Mouse (Mus musculus): ENCODE data around the gene Slc9a1.

Gene Slc9a1

GRCm38 (mm10) chr4:133374011-133374410 is 4.5 kb downstream of the Slc9a1 start:
- no peak for DNase-seq (ENCODE audit: low spot score)

DNA sequence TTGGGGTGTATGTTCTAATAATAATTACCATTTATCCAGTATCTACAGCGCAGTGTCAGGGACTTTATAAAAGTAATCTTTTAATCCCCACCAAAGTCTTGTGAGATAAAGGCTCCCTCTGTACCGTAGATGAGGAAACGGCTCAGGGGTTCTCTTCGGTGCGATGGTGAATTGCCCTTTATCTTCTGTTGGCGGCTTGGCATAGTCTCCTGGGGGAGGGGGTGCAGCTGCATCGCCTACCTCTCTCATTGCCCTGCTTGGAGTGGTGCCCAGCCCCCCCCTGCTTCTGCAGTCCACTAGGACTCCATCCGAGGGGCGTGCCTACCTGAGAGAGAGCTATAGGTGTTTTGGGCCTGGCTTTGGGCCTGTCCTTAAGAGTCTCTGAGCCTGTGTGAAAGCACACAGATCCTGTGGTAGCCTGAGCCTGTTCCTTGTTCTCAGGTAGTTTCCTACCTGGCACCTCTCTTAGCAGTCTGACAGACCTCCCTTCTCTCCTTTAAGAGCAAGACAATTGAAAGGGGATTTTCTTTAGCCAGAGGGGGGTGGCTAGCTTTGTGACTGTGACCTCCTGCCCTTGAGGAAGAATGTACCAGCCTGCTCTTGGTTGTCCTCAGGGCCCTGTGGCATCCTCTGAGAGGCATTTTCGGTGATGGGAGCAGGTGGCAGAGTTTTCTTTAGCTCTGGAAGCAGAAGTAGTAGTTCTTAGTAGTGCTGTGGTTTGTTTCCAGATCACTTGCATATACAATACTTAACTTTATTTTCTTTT is 6.5 kb downstream of the Slc9a1 start:
- DNase-seq (ENCODE audit: low spot score) = no peak

DNA sequence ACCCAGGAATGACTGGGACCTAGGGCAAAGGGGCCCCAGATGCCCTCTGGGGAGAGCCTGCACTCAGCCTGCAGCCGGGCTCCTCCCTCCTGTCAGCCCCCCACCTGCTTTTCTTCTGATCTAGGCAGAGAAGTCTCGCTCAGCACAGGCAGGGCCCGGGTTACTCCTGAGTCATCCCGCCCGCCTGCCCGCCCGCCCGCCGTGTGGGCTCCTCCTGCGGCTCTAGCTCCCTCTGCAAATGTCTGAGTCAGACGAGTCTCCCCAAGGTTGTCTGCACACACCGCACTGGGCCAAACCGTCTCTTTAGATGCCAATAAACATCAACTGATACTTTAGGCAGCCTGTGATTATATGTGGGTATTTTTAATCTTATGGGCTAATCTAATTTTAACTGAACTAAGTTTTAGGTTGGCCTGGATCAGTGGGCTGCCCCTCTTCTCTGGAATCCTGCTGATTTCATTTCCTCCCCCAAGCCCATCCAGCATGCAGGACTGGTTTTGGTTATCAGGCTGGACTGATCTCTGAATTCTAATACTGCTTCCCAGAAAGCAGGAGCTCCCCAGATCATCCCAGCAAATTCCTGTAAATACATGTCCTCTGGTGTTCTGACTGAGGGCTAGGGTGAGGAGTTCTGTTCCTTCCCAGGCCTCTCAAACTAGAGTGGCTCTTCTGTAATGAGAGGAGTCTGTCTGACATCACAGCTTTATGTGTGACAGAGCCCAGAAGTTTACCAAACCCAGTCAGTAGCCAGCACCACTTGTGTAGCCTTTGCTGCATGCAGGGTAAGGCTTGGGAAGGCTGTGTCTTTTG is 8.9 kb downstream of the Slc9a1 start:
- DNase-seq (ENCODE audit: low spot score) = no peak

- DNase-seq (ENCODE audit: low spot score) = no peak
Measured at GRCm38 (mm10) chr4:133379046-133379347, 9.5 kb downstream of the Slc9a1 start.

GRCm38 (mm10) chr4:133379861-133380260 is 10.4 kb downstream of the Slc9a1 start:
- no peak for DNase-seq (ENCODE audit: low spot score)

DNA sequence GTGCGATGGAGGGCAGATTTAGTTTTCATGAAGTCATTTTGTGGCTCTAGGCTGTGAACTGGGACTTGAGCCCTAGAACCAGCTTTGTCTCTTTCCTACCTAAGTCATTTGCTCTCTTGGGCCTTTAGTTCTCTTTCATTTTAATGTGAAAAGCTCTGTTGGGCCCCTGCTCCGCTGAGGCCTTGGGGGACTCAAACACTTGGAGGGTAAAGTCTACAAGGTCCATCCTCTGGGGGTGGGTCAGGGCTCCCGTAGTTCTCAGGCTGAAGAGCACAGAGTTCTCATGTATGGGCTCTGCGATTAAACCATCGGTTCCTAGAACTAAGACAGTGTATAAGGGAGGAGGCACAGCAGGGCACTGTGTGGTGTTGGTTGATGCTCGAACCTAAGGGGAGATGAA is 11.0 kb downstream of the Slc9a1 start:
- no peak for DNase-seq (ENCODE audit: low spot score)

- DNase-seq (ENCODE audit: low spot score) = no peak
Measured at GRCm38 (mm10) chr4:133381141-133381540, 11.6 kb downstream of the Slc9a1 start.

DNA sequence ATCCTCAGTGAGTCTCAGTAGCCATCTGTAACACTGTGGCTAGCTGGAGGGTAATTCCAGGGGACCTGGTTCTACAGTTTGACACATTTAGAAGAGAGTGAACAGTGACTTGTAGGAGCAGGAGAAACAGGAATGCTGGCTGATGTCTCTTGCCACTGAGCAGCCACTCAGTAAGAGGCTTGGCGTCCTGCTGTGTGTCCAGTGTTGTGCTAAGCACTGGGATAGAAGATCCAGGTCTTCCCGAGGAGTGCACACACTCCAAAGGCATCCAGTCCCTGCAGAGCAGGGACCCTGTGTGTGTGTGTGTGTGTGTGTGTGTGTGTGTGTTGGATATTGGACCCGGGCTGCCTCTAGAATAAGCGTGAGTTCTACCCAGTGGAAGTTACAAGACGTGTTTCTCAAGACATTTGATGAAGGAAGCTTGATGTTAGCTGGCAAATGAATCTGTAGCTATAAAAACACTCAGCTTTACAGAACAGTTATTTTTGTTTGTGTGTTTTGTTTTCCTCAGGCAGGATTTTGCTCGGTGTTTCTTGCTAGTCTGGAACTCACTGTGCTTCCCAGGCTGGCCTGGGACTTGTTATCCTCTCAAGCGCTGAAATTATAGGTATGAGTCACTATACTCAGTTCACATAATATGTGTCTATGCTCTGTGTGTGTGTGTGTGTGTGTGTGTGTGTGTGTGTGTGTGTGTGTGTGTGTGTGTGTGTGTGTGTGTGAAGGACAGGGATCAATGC is 16.7 kb downstream of the Slc9a1 start:
- DNase-seq (ENCODE audit: low spot score) = no peak

DNA sequence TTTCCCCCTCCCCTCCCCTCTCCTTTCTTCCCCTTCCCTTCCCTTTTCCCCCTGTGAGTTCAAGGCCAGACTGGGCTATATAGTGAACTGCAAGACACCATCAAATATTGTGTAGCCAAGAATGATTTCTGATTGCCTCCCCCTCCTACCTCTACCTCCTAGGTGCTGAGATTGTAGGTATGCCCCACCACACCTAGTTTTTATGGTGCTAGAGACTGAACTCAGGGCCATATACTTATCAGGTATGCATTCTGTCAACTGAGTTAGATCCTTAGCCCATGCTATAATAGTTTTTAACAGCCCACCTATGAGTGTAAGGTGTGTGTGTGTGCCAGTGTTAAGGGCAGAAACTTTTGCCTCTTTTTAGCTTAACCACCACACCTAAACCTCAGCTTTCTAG is 17.5 kb downstream of the Slc9a1 start:
- DNase-seq (ENCODE audit: low spot score) = no peak

- no peak for DNase-seq (ENCODE audit: low spot score)
Measured at GRCm38 (mm10) chr4:133388781-133389552, 19.5 kb downstream of the Slc9a1 start.

- no peak for DNase-seq (ENCODE audit: low spot score)
Measured at GRCm38 (mm10) chr4:133390042-133390441, 20.5 kb downstream of the Slc9a1 start.

DNA sequence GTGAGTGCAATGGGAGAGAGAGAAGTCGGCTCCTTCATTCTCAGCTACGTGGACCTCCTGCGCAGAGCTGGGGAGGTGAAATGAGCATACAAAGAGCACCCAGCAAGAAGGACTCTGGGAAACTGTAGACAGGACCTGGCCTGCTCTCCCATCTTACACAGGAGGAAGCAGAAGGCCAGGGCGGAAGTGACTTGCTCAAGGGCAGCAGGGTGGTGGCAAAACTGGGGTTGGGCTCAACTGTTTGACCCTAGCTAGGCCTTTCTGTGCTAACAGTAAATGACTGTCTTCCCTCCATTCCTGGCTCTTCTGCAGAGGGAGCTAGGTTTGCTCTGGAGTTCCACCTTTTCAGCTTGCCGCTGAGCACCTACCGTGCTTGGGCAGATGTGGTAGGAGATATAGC is 21.1 kb downstream of the Slc9a1 start:
- no peak for DNase-seq (ENCODE audit: low spot score)

DNA sequence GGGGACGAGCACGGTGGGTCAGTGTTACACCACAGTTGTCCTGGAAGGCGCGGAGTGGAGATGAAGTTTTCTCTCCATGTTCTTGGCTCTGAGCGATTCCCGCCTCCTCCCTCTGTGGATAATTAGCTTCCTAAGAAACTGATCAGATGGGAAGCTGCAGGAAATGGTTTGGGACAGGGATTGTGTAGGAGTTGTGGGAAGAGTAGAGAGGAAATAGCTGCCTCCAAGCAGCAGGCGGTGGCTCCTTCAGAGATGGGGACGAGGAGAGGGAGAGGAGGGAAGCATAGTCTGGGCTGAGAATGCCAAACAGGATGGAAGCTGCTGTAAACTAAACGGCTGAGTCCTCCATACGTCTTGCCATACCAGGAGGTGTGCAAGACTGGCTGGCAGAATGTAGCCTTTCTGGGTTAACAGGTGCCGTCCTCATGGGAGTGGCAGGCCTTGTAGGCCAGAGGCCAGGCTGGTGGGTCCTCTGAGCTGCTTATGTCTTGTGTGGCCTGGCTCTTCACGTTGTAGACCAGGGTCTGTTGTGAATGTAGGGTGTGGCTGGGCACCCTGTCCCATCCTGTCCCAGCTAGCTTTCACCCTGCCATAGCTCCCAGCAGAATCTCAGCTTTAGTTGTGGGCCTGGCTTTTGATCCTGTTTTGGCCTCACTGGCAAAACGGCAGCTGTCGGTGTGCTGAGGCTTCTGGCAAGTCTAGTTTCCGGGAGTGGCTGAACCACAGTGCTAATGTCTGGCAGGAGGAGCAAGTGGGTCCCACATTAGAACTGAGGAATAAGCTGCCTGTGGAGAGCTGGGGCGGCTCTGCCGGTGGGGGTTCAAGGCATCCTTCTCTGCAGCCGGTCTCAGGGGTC is 21.9 kb downstream of the Slc9a1 start:
- DNase-seq (ENCODE audit: low spot score) = no peak

DNA sequence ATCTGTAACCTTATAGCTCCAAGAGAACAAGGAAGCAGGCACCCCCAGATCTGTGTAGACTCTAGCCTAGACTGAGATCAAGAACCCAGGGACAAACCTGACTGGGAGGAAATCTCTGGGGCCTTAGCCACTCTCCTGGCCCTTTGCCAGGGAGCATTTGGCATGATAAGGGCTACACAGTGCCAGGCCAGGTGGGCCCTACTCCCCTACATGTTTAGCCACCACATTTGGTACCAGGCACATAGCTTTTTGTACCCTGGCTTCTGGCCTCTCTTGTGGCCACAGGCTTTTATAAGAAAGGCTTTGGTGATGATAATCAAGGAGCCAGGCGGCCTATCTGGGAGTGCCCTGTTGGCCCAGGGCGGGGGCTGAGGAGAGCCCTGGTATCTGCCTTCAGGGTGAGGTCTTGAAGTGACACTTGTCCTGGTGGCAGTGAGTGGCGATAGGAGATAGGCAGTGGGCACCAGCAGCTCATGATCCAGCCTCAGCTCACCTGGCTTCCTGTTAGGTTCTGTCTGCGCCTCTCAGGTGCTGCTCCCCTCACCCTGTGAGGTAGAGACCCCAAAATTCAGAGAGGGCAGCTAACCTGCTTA is 25.6 kb downstream of the Slc9a1 start:
- DNase-seq (ENCODE audit: low spot score) = no peak

DNA sequence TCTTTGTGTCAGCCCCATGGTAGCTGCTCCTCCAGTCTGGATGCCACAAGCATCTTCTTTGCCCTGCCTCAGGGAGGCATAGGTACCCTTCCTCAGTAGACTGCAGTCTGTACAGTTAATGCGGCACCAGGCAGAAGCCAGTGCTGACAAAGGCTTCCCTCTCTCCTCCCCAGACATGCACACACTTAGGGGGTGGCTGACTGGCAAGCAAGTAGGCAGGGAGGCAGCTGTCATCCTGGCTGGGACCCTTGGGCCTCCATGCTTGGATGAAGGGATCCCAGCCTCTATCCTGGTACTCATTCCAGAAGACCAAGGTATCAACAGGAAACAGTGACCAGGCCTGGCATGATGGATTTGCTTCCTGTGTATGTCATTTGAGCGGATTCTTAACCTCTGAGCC is 26.6 kb downstream of the Slc9a1 start:
- DNase-seq (ENCODE audit: low spot score) = no peak

DNA sequence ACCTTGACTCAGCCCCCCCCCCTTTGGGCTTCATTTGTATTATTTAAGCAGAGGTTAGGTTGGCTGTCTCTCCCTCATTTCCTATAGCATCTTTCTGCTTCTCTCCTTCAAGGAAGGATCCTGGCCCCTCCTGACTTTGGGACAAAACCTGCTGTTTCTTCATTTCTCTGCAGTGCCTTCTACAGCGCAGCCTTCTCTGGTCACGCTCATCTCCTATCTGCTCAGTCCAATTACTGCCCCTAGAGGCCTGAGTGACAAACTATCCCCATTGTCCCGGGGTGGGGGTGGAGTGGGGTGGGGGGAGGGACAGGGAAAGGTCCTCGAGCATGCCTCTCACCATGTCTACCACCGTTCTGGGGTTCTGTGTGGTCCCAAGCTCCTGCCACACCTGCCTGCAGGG is 27.8 kb downstream of the Slc9a1 start:
- no peak for DNase-seq (ENCODE audit: low spot score)

DNA sequence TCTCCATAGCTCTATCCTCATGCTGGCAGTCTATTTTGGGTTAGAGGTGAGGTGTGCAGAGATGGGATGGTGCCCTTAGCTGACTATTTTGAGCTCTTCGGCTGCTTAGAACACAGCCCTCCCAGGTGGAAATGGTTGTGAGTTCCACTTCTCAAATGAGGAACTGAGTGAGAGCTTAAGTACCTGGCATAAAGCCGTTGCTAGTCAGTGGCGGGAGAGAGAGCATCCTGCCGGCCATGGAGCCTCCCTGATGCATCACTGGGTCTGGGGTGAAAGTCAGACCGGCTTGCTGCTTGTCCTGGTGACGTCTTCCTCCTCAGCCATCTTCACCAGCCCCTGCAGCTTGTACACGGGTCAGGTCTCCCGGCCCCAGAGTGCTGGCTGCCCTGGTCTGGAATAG is 28.5 kb downstream of the Slc9a1 start:
- no peak for DNase-seq (ENCODE audit: low spot score)

DNA sequence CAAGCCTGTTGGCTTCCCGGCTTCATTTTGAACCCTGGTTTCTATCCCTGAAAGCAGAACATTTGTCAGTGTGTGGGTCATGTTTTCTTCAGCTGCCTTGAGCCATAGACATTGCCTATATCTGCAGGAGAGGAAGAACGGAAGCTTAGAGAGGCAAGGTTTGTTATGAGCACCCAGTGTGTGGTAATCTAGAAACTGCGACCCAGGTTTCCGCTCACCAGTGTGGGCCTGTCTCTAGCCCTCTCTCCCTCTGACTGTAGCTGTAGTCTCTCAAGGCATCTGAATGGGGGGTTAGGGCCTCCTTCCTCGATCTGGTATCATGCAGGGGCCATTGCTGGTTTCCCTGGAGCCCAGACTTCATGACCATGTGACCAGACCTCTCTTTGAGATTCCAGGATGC is 29.1 kb downstream of the Slc9a1 start:
- DNase-seq (ENCODE audit: low spot score) = no peak

- no peak for DNase-seq (ENCODE audit: low spot score)
Measured at GRCm38 (mm10) chr4:133399509-133399908, 30.0 kb downstream of the Slc9a1 start.

GRCm38 (mm10) chr4:133400098-133400497 is 30.6 kb downstream of the Slc9a1 start:
- no peak for DNase-seq (ENCODE audit: low spot score)

DNA sequence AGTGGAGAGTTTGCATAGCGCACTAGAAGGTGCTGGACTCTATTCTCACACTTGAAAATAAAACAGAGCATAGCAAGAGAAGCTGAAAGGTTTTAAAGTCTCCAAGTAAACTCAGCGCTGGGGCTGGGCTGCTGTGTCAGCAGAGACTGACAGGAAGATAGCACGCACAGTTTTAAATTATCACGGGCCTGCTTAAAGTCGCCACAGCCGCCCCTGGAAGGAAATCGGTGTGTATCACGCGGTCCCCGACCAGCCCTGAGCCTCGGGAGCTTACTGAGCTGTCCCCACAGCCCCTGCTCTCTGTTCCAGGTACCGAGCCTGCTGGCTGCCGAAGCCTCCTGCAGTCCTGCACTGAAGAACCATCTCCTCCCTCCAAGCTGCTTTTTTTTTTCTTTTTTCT is 32.5 kb downstream of the Slc9a1 start:
- DNase-seq (ENCODE audit: low spot score) = no peak

Measured in urinary bladder, postnatal 10 days (tissue).